Mouse (Mus musculus) Patski (cell line): ENCODE results near the gene Sirt4. TPM values are rescaled to one million over a fixed set of nuclear protein-coding genes. Genes with fewer than 3 reads are reported as not detected.
"Not testable (repeated sequence)": the region's sequence is repeated elsewhere in the genome, so short reads cannot be mapped to it uniquely, and the experiment has no call there.

Experiments
- ATAC-seq: fragments of 100-300 bp; one replicate; pipeline ENCODE4 v1.8.0; 2021
- CTCF ChIA-PET: fragments of 350-600 bp; sonication (Branson Sonifier 250); formaldehyde crosslinking; loops from one replicate; lab custom pipeline; 2022; ENCODE audit warnings: inconsistent platforms; lab: Charles Lee
- POLR2A ChIA-PET: fragments of 350-600 bp; sonication (Branson Sonifier 250); formaldehyde crosslinking; loops from one replicate; lab custom pipeline; 2022; ENCODE audit warnings: antibody characterized with exemption, inconsistent platforms; lab: Charles Lee
- DNase-seq: peaks from one replicate; pipeline ENCODE4 v3.0.0-alpha.2; 2011; ENCODE audit warnings: low read depth, low spot score
- H3K27me3 ChIP-seq: fragments of 371-371 bp; one replicate; pipeline ENCODE4 v1.5.1; 2021
- CTCF ChIP-seq: fragments of 100-300 bp; IDR thresholded peaks from one replicate; pipeline ENCODE4 v1.5.1; 2021
- in situ Hi-C: fragments of 300-500 bp; cut with MboI; formaldehyde crosslinking; loops from 3 replicates; pipeline ENCODE4 v1.11.1; 2018; ENCODE audit warnings: low pct_unique_long_range_greater_than_20kb, mixed read lengths
- polyA plus RNA-seq: library from polyadenylated mRNA; unstranded; gene quantifications from one replicate; pipeline ENCODE4 v1.2.3, GENCODE M21; 2021

The Sirt4 gene
- polyA plus RNA-seq, 1 experiment from 2014 or later, result 34.6 TPM

GRCm38 (mm10) chr5:115497033-115497432 is 12.5 kb upstream of the Sirt4 start:
- ChIA-PET CTCF (interaction anchor here (1.4 kb wide), 1 partner anchor 41 kb away, joined by 7 read pairs; no protein-coding TSS in a partner anchor), POLR2A (interaction anchor here (0.7 kb wide), 1 partner anchor 36 kb away, joined by 3 read pairs; no protein-coding TSS in a partner anchor)
- in situ Hi-C loops, result no loop called here
- DNase-seq (no peak), ATAC-seq (no peak)
- H3K27me3 ChIP-seq, result no peaks in the 10 kb centered on the region
- TF ChIP-seq CTCF, result no peak

- ATAC-seq, DNase-seq, in situ Hi-C loops, H3K27me3 ChIP-seq: not testable (repeated sequence)
- CTCF ChIA-PET, result interaction anchor here (0.9 to 1.4 kb wide), 3 partner anchors 43 to 65 kb away, joined by 3 to 7 read pairs (median 3); no protein-coding TSS in a partner anchor
- POLR2A ChIA-PET, result interaction anchor here (0.5 kb wide), 1 partner anchor 12 kb away, joined by 4 read pairs; no protein-coding TSS in a partner anchor
These were observed 11.1 kb upstream of the Sirt4 start for GRCm38 (mm10) chr5:115495618-115496017.

GRCm38 (mm10) chr5:115493441-115493840 is 8.9 kb upstream of the Sirt4 start:
- ATAC-seq, result no peak
- in situ Hi-C loops, result no loop called here
- no peak for DNase-seq
- CTCF ChIA-PET, result interaction anchor here (2.0 to 2.8 kb wide), 2 partner anchors 10 to 45 kb away, joined by 7 to 9 read pairs; no protein-coding TSS in a partner anchor
- POLR2A ChIA-PET, result interaction anchor here (0.6 to 1.7 kb wide), 3 partner anchors 10 to 71 kb away, joined by 3 to 4 read pairs (median 4); no protein-coding TSS in a partner anchor
- TF ChIP-seq CTCF, result no peak
- H3K27me3 ChIP-seq, result no peaks in the 10 kb centered on the region

- TF ChIP-seq CTCF, result no peak
- DNase-seq (no peak), ATAC-seq (no peak)
- in situ Hi-C loops, result no loop called here
- POLR2A ChIA-PET, result interaction anchor here (0.6 to 1.7 kb wide), 7 partner anchors 10 to 254 kb away, joined by 3 to 4 read pairs (median 3); partner anchors contain the start of gene Rplp0
- no peaks in the 10 kb centered on the region for H3K27me3 ChIP-seq
- CTCF ChIA-PET, result interaction anchor here (1.0 to 2.8 kb wide), 4 partner anchors 11 to 63 kb away, joined by 4 to 9 read pairs (median 6); no protein-coding TSS in a partner anchor
These were observed 8.3 kb upstream of the Sirt4 start for GRCm38 (mm10) chr5:115492711-115493335.

- no peaks in the 10 kb centered on the region for H3K27me3 ChIP-seq
- CTCF ChIA-PET, result interaction anchor here (1.0 to 2.8 kb wide), 5 partner anchors 12 to 88 kb away, joined by 3 to 9 read pairs (median 4); no protein-coding TSS in a partner anchor
- TF ChIP-seq CTCF, result no peak
- in situ Hi-C loops, result no loop called here
- DNase-seq (peak; percentile 94), ATAC-seq (peak; percentile 83)
- POLR2A ChIA-PET, result interaction anchor here (0.6 to 1.7 kb wide), 12 partner anchors 11 to 432 kb away, joined by 3 to 7 read pairs (median 3); partner anchors contain the start of gene Rplp0
These were observed 7.3 kb upstream of the Sirt4 start for GRCm38 (mm10) chr5:115491771-115492322.

GRCm38 (mm10) chr5:115491076-115491475 is 6.6 kb upstream of the Sirt4 start:
- TF ChIP-seq CTCF, result no peak
- CTCF ChIA-PET, result interaction anchor here (1.0 to 2.8 kb wide), 4 partner anchors 12 to 89 kb away, joined by 3 to 9 read pairs (median 4); no protein-coding TSS in a partner anchor
- in situ Hi-C loops, result no loop called here
- no peaks in the 10 kb centered on the region for H3K27me3 ChIP-seq
- POLR2A ChIA-PET, result interaction anchor here (0.7 to 1.6 kb wide), 7 partner anchors 18 to 381 kb away, joined by 3 to 5 read pairs (median 3); no protein-coding TSS in a partner anchor
- ATAC-seq, result no peak
- no peak for DNase-seq

GRCm38 (mm10) chr5:115490638-115491000 is 6.1 kb upstream of the Sirt4 start:
- no peaks in the 10 kb centered on the region for H3K27me3 ChIP-seq
- ChIA-PET POLR2A (interaction anchor here (0.6 to 2.3 kb wide), 3 partner anchors 39 to 144 kb away, joined by 3 to 6 read pairs (median 3); no protein-coding TSS in a partner anchor), CTCF (no interaction called here)
- no peak for DNase-seq
- no peak for ATAC-seq
- in situ Hi-C loops, result no loop called here
- TF ChIP-seq CTCF, result no peak

- in situ Hi-C loops, result no loop called here
- no peak for TF ChIP-seq CTCF
- ChIA-PET CTCF (no interaction called here), POLR2A (interaction anchor here (0.6 to 2.3 kb wide), 3 partner anchors 13 to 145 kb away, joined by 3 to 6 read pairs (median 3); no protein-coding TSS in a partner anchor)
- ATAC-seq (peak; percentile 58), DNase-seq (peak; percentile 86)
- H3K27me3 ChIP-seq, result no peaks in the 10 kb centered on the region
These were observed 5.4 kb upstream of the Sirt4 start for GRCm38 (mm10) chr5:115489699-115490637.

GRCm38 (mm10) chr5:115488841-115489698 is 4.5 kb upstream of the Sirt4 start:
- ATAC-seq (peak; percentile 31), DNase-seq (no peak)
- ChIA-PET CTCF (no interaction called here), POLR2A (interaction anchor here (0.6 to 2.3 kb wide), 5 partner anchors 14 to 359 kb away, joined by 3 to 6 read pairs (median 3); no protein-coding TSS in a partner anchor)
- in situ Hi-C loops, result no loop called here
- no peaks in the 10 kb centered on the region for H3K27me3 ChIP-seq
- TF ChIP-seq CTCF, result no peak
